Mouse (Mus musculus): ENCODE data around the gene Pik3ap1.

- TF ChIP-seq POLR2A (IDR thresholded peaks at IDR 0.05; ENCODE audit: low read depth, low read length): no peak
- TF ChIP-seq SMC3 (IDR thresholded peaks at IDR 0.05; ENCODE audit: low read depth, low read length): no peak
- TF ChIP-seq ETS1 (conservative IDR thresholded peaks at IDR 0.05; ENCODE audit: low read depth, low read length): no peak
- no peak for TF ChIP-seq CHD2 (IDR thresholded peaks at IDR 0.05; ENCODE audit: low read length)
Observed at GRCm38 (mm10) chr19:41375791-41376190, 9.1 kb downstream of the Pik3ap1 start.

All from CH12.LX (cell line).